Mouse (Mus musculus): ENCODE results near the gene Scrn1. TPM values are rescaled to one million over a fixed set of nuclear protein-coding genes. Genes with fewer than 3 reads are reported as not detected.

The Scrn1 gene
- polyA plus RNA-seq (2016; fragmentation: Nextera tagmentation; extraction: Ambion mirVana), result 83.8 and 86.4 TPM in 2 replicates

DNA sequence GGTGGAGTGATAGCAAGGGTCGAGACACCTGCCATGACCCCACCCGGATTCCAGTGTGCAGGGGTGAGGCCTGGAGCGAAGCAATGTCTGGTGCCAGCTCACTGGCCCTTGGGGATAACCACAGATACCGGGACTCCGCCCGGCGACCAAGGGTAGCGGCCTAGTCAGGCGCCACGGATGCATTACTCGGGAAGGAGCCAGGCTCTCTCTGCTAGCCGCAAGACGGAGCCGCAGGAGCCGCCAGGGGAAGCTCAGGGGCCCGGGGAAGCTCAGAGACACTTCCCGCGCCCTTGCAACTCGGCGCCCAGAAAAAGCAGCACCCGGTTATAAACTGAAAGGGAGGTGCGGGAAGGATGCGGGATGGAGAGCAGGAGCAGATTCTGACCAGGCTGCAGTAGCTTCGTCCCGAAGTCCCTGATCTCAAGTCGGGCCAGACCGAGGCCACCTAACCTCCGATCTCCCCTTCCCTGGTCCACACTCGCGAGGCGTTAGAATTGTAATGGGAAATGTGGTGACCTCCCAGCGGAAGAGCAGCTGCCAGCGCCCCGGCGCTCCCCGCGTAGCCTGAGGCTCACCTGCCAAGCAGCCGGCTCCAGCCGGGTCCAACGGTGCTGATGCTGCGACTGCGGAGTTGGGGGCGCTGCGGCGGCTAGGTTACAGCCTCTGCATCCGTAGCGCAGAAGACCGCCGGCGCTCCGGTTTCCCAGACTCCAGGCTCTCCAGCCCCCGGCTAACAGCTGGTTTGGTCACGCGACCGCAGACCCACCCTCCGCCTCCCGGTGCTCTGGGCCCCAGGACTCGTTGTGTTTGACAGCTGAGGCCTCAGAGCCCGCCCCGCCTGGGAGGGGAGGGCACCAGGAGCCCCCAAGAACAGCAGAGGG lies at the start of gene Scrn1:
Scrn1 (minus strand) TSS at position 825 of the 881 bp plus-strand sequence.
- peaks cover 56% of the 10 kb centered on the region for H3K4me1 ChIP-seq

DNA sequence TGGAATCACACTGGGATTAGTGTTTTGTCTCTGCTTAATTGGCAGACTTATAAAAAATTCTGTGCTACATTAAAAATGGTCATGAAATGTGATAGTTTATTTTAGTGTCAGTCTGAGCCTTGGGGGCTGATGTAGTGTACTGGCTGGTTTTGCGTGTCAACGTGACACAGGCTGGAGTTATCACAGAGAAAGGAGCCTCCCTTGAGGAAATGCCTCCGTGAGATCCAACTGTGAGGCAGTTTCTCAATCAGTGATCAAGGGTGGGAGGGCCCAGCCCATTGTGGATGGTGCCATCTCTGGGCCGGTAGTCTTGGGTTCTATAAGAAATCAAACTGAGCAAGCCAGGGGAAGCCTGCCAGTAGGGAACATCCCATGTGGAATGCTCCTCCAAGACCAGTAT lies 40.0 kb upstream of the Scrn1 start:
- H3K9ac ChIP-seq (replicated peaks), result no peak overlapping the region
- H3K4me2 ChIP-seq (replicated peaks), result no peak overlapping the region
- H3K27ac ChIP-seq (replicated peaks), result no peak overlapping the region
- no peaks in the 10 kb centered on the region for H3K4me1 ChIP-seq
- H3K36me3 ChIP-seq, result peaks cover 2% of the 10 kb centered on the region; the same call in 1 of the 2 replicates
- ATAC-seq (ENCODE audit: low FRiP score, low read depth), result no peak
- H3K27me3 ChIP-seq, result no peaks in the 10 kb centered on the region
- H3K9me3 ChIP-seq, result peaks cover 12% of the 10 kb centered on the region; the same call in 1 of the 2 replicates
- WGBS, result 63% methylated on average over 4 of the region's 4 CpGs
- H3K4me3 ChIP-seq, result no peak overlapping the region

More for the DNA sequence above, at the start of gene Scrn1:
- Histone ChIP-seq H3K9me3 (no peaks in the 10 kb centered on the region), H3K4me2 (replicated peaks) (peak within 1 kb of the TSS; percentile 74), H3K4me3 (peak within 1 kb of the TSS; percentile 63), H3K27ac (replicated peaks) (peak within 1 kb of the TSS; percentile 95), H3K27me3 (peaks cover 4% of the 10 kb centered on the region; the same call in 1 of the 2 replicates), H3K36me3 (no peaks in the 10 kb centered on the region), H3K9ac (replicated peaks) (peak within 1 kb of the TSS; percentile 77)
- WGBS, result under 1% methylated on average over 60 of the region's 60 CpGs
- ATAC-seq (ENCODE audit: low FRiP score, low read depth), result peak; percentile 85

DNA sequence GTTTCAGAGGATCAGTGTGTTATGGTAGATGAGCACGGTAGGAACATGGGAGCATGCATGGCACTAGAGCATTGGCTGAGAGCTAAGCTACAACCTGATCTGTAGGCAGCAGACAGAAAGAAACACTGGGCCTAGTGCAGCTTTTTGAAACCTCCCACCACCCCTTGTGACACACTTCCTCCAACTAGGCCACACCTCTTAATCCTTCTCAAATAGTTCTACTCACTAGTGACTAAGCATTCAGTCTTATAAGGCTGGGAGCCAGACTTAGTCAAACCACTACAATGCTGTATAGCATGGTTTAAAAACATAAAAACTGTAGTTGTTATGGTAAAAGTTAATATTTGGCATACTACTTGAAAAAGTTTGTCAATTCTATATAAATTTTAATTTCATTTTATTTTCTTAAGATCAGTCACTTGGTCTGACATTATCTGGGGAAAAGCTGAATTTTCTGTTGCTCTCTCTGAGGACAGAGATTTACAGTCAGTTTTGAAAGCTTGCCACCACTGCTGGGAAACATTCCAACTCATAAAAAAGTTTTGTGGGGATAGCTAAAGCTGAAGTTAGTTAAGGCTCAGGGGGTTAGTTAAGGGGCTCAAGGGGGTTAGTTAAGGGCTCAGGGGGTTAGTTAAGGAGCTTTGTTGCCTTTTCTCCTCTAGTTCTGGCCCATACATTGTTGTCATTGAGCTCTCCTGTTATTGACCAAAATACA lies 37.9 kb upstream of the Scrn1 start:
- no peak for ATAC-seq (ENCODE audit: low FRiP score, low read depth)
- 94% methylated on average over 1 of the region's 1 CpGs for WGBS

DNA sequence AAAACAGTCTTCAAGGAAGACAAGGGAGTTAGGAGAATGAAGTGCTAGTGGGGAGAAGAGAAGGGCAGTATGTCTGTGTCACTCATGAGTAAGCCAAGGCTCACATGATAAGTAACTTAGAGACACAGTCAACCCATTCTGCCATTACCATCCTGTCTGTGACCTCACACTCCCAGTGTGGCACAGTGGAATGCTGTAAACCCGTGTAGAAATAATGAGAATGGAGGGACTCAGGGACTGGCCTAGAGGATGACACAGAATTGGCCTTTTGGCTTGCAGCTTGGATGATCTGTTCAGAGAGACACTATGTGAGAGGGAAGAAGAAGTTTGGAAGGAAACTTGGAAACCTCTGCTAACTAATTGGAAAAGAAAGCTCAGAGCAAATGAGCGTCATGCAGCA lies 36.6 kb upstream of the Scrn1 start:
- H3K27ac ChIP-seq (replicated peaks), result no peak overlapping the region
- WGBS, result 90% methylated on average over 2 of the region's 2 CpGs
- H3K4me1 ChIP-seq, result no peaks in the 10 kb centered on the region
- H3K9me3 ChIP-seq, result 0 out of 2 replicates have a peak, but pooled peaks cover 4% of the 10 kb centered on the region
- H3K36me3 ChIP-seq, result peaks cover 2% of the 10 kb centered on the region; the same call in 1 of the 2 replicates
- H3K27me3 ChIP-seq, result no peaks in the 10 kb centered on the region
- H3K4me3 ChIP-seq, result no peak overlapping the region
- no peak for ATAC-seq (ENCODE audit: low FRiP score, low read depth)
- H3K4me2 ChIP-seq (replicated peaks), result no peak overlapping the region
- no peak overlapping the region for H3K9ac ChIP-seq (replicated peaks)

More for the DNA sequence above, 37.9 kb upstream of the Scrn1 start:
- H3K27me3 ChIP-seq, result no peaks in the 10 kb centered on the region
- no peak overlapping the region for H3K4me2 ChIP-seq (replicated peaks)
- no peak overlapping the region for H3K27ac ChIP-seq (replicated peaks)
- H3K4me1 ChIP-seq, result no peaks in the 10 kb centered on the region
- H3K4me3 ChIP-seq, result no peak overlapping the region
- peaks cover 2% of the 10 kb centered on the region; the same call in 1 of the 2 replicates for H3K36me3 ChIP-seq
- H3K9ac ChIP-seq (replicated peaks), result no peak overlapping the region
- peaks cover 7% of the 10 kb centered on the region; the same call in 1 of the 2 replicates for H3K9me3 ChIP-seq

DNA sequence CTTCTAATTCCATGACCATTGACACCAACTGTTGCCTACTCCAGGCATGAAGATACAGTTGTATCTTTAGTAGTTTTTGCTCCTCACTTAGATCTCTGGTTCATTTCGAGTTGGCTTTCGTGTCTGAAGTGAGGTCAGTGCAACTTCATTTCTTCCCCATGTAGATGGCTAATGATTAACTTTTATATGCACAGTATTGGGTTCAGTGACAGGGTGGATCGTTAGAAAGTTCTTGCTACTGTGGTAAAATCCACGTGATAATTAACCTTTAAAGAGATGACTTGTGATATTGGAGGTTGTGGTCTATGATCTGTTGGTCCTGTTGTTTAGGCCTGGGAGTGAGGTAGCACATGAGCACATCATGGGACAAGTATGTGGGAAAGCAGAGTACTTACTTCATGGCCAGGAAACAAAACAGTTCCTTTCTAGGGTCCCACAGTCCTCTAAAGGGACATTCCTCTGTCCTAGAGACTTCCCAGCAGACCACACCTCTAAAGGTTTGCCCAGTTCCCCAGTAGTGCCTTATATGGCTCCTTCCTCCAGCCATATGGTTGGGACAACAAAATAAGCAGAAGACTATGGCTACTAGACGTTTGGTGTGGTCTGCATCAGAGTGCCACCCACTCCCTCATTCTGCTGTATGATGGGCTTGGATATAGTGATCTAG lies 34.5 kb upstream of the Scrn1 start:
- no peak for ATAC-seq (ENCODE audit: low FRiP score, low read depth)
- H3K9ac ChIP-seq (replicated peaks), result no peak overlapping the region
- no peaks in the 10 kb centered on the region for H3K27me3 ChIP-seq
- H3K9me3 ChIP-seq, result 0 out of 2 replicates have a peak, but pooled peaks cover 4% of the 10 kb centered on the region
- H3K4me3 ChIP-seq, result no peak overlapping the region
- H3K4me2 ChIP-seq (replicated peaks), result no peak overlapping the region
- peaks cover 16% of the 10 kb centered on the region for H3K4me1 ChIP-seq
- no peak overlapping the region for H3K27ac ChIP-seq (replicated peaks)
- 83% methylated on average over 5 of the region's 5 CpGs for WGBS
- H3K36me3 ChIP-seq, result peaks cover 2% of the 10 kb centered on the region; the same call in 1 of the 2 replicates

DNA sequence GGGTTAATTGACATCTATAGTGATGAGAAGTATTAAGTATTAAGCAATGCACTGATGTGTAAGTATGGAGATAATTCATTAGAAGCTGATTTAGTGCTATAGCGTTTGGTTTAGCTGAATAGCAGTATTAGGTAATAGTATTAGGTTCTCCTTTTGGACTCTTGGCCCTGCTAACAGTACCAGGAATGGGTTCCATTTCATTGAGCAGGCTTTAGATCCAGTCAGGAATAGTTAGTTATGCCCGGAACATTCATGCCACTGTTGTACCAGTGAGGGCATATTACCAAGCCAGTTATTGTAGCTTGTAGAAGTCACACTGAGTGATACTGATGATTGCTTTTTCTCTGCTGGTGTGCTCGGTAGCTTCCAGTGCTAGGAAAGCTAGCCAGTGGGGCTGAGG lies 31.4 kb upstream of the Scrn1 start:
- ATAC-seq (ENCODE audit: low FRiP score, low read depth), result no peak
- WGBS, result 92% methylated on average over 3 of the region's 3 CpGs
- Histone ChIP-seq H3K9ac (replicated peaks) (no peak overlapping the region), H3K9me3 (no peaks in the 10 kb centered on the region), H3K4me1 (peaks cover 31% of the 10 kb centered on the region), H3K36me3 (no peaks in the 10 kb centered on the region), H3K4me2 (replicated peaks) (no peak overlapping the region), H3K27ac (replicated peaks) (no peak overlapping the region), H3K4me3 (no peak overlapping the region), H3K27me3 (no peaks in the 10 kb centered on the region)

DNA sequence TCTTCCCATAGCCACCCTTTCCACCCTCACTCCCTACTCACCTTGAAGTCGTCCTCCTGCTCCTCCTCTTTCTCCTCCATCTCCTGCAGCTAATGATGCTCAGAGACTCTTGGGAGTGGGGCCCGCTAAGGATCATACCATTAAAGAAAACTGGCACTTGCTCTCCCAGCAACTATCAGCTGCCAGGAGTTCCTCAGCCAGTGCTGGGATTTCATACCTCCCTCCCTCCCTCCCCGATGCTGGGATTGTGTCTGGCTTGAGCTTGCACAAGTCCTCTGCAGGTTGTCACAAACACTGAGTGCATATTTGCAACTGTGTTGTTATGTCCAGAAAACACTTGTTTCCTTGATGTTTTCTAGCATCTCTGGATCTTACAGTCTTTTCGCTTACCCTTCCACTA lies 30.9 kb upstream of the Scrn1 start, which contains the start of gene Fkbp14:
Fkbp14 (minus strand) TSS at position 101 of the 400 bp plus-strand sequence.
- H3K9ac ChIP-seq (replicated peaks), result peak within 1 kb of the TSS; percentile 90; the same call in 1 of the 2 replicates
- no peak for ATAC-seq (ENCODE audit: low FRiP score, low read depth)
- peaks cover 31% of the 10 kb centered on the region for H3K4me1 ChIP-seq
- peak within 1 kb of the TSS; percentile 54 for H3K4me2 ChIP-seq (replicated peaks)
- no peaks in the 10 kb centered on the region for H3K9me3 ChIP-seq
- peak within 1 kb of the TSS; percentile 91; the same call in 1 of the 2 replicates for H3K4me3 ChIP-seq
- H3K27me3 ChIP-seq, result no peaks in the 10 kb centered on the region
- no peak within 1 kb of the TSS for H3K27ac ChIP-seq (replicated peaks)
- no peaks in the 10 kb centered on the region for H3K36me3 ChIP-seq
- 83% methylated on average over 4 of the region's 4 CpGs for WGBS

DNA sequence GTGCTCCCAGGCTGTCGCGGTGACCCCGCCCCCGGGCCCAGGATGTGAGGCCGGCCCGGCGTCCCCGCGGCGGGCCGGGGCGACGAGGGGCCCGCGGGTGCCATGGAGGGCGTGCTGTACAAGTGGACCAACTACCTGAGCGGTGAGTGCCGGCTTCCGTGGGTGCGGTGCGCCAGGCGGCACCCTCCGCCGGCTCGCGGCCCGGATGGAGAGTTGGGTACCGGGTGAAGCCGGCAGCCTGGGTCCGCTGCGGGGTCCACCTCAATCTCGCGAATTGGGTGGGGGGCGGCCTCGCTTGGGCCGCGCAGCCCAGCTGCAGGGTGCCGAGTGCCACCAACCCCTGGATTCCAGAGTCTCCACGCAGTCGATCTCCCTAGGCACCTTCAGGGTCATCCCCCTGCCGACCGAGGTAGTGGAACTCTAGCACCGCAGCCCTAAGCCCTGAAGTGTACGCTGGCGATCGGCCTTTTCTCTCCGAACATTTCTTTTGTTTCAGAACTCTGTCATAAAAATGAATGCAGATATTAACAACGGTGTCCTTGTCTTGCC lies 29.1 kb upstream of the Scrn1 start:
- Histone ChIP-seq H3K4me2 (replicated peaks) (peak overlapping the region; percentile 54), H3K9me3 (no peaks in the 10 kb centered on the region), H3K27ac (replicated peaks) (peak overlapping the region; percentile 77), H3K4me3 (peak overlapping the region; percentile 91), H3K9ac (replicated peaks) (peak overlapping the region; percentile 90), H3K36me3 (no peaks in the 10 kb centered on the region), H3K27me3 (no peaks in the 10 kb centered on the region), H3K4me1 (peaks cover 41% of the 10 kb centered on the region)
- under 1% methylated on average over 47 of the region's 48 CpGs for WGBS
- no peak; the same call in 1 of the 2 replicates for ATAC-seq (ENCODE audit: low FRiP score, low read depth)

DNA sequence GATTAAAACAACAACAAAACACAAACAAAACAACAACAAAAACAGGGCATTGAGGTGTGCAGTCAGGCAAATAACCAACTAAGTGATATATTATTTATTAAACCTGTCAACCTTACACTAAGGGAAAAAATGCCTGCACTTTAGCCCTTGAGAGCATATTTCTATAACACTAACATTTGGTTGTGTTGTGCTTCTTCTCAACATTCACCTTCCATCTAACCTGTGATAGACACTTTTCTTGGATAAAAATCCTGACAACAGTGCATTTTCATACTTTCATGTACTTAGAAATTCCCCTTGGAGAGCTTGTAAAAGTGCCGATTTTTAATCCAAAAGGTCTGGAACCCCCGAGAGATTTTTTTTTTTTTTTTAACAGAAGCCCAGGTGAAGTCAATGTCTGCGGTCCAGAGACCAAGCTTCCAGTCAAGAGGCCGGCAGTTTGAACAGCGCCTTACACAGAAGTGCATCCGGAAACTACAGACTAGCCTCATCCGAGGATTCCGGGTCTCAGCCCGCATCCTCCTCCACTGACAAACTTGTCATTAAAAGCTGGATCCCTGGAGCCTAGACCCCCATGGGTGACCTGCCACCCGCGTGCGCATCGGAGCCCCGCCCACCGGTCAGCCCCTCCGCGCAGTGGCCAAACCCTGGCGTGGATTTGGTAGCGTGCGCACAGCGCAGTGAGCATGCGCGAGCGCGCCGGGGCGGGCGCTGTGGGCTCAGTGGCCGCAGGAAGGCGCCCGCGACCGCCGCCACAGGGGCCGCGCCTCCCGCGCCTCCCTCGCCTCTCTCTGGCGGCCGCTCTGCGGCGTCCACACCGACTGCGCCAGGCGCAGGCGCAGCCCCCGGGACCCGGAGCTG lies 28.4 kb upstream of the Scrn1 start, which contains the start of gene Plekha8:
Plekha8 (plus strand) TSS at position 643 of the 861 bp plus-strand sequence.
- under 1% methylated on average over 44 of the region's 49 CpGs for WGBS

DNA sequence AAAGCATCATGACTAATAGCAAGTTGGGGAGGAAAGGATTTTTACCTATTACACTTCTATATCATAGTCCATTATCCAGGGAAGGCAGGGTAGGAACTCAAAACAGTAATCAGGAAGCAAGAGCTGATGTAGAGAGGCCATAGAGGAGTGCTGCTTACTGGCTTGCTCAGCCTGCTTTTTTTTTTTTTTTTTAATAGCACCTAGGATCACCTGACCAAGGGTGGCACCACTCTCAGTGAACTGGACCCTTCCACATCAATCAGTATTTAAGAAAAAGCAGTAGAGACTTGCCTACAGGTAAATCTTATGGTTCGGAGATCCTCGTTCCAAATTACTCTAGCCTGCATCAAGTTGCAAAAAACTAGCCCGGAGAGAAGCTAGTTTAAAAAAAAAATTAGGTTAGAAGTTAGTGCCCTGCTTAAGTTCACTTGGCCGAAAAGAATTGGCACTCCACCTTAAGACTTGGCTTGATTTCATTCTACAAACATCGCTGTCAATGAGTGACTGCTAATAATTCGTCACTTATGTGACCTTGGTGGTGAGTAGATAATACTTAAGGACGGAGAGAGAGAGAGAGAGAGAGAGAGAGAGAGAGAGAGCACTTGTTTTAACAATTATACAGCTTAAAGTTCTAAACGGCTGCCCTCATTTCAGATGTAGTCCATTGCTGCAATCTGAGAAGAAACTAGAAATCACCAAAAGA lies 27.6 kb upstream of the Scrn1 start:
- no peak for ATAC-seq (ENCODE audit: low FRiP score, low read depth)
- no peaks in the 10 kb centered on the region for H3K36me3 ChIP-seq
- 59% methylated on average over 8 of the region's 8 CpGs for WGBS
- H3K27me3 ChIP-seq, result no peaks in the 10 kb centered on the region
- peak overlapping the region; percentile 41 for H3K9ac ChIP-seq (replicated peaks)
- no peak overlapping the region for H3K27ac ChIP-seq (replicated peaks)
- H3K9me3 ChIP-seq, result no peaks in the 10 kb centered on the region
- H3K4me1 ChIP-seq, result peaks cover 45% of the 10 kb centered on the region
- peak overlapping the region; percentile 77 for H3K4me2 ChIP-seq (replicated peaks)
- peak overlapping the region; percentile 56 for H3K4me3 ChIP-seq

More for the DNA sequence above, 28.4 kb upstream of the Scrn1 start, which contains the start of gene Plekha8:
- no peaks in the 10 kb centered on the region for H3K36me3 ChIP-seq
- peak within 1 kb of the TSS; percentile 91 for H3K4me3 ChIP-seq
- no peaks in the 10 kb centered on the region for H3K27me3 ChIP-seq
- H3K4me1 ChIP-seq, result peaks cover 41% of the 10 kb centered on the region
- H3K27ac ChIP-seq (replicated peaks), result peak within 1 kb of the TSS; percentile 77
- H3K9ac ChIP-seq (replicated peaks), result peak within 1 kb of the TSS; percentile 90
- ATAC-seq (ENCODE audit: low FRiP score, low read depth), result peak; percentile 95
- H3K4me2 ChIP-seq (replicated peaks), result peak within 1 kb of the TSS; percentile 54
- H3K9me3 ChIP-seq, result no peaks in the 10 kb centered on the region
